Mouse (Mus musculus) liver, embryonic 15.5 days (tissue): Measurements from ENCODE around the gene Spdye4a. TPM values are rescaled to one million over a fixed set of nuclear protein-coding genes. Genes with fewer than 3 reads are reported as not detected.

Experiments
- ATAC-seq: fragments of 200-750 bp; cut with Nextera tagmentation; 2 replicates; pipeline ENCODE4 v1.8.0; 2017; ENCODE audit warnings: moderate number of reproducible peaks, mild to moderate bottlenecking, moderate library complexity; ENCODE audit not compliant: insufficient read depth
- H3K27ac ChIP-seq: fragments of 300-500 bp; sonication (generic); replicated peaks from 2 replicates; pipeline ENCODE4 v1.5.1; 2015; ENCODE audit warnings: mild to moderate bottlenecking, inconsistent platforms
- H3K27me3 ChIP-seq: fragments of 300-500 bp; sonication (generic); 2 replicates; pipeline ENCODE4 v1.6.1; 2015; ENCODE audit warnings: mild to moderate bottlenecking, inconsistent platforms
- H3K36me3 ChIP-seq: fragments of 300-500 bp; sonication (generic); replicated peaks from 2 replicates; pipeline ENCODE4 v1.6.1; 2015; ENCODE audit warnings: moderate library complexity, mild to moderate bottlenecking, inconsistent platforms
- H3K4me1 ChIP-seq: fragments of 300-500 bp; sonication (generic); replicated peaks from 2 replicates; pipeline ENCODE4 v1.6.1; 2015; ENCODE audit warnings: inconsistent platforms
- H3K4me2 ChIP-seq: fragments of 300-500 bp; sonication (generic); 2 replicates; pipeline ENCODE4 v1.6.1; 2015; ENCODE audit warnings: moderate library complexity, mild to moderate bottlenecking, inconsistent platforms
- H3K4me3 ChIP-seq: fragments of 300-500 bp; sonication (generic); replicated peaks from 2 replicates; pipeline ENCODE4 v1.5.1; 2015; ENCODE audit warnings: mild to moderate bottlenecking, inconsistent platforms
- H3K9ac ChIP-seq: fragments of 300-500 bp; sonication (generic); 2 replicates; pipeline ENCODE4 v1.6.1; 2015; ENCODE audit warnings: moderate library complexity, mild to moderate bottlenecking, inconsistent platforms
- H3K9me3 ChIP-seq: fragments of 300-500 bp; sonication (generic); replicated peaks from 2 replicates; pipeline ENCODE4 v1.6.1; 2016; ENCODE audit warnings: inconsistent platforms
- WGBS: fragments of 180-500 bp; shearing (Covaris S2); methylation state at CpG from one replicate; pipeline ENCODE4 v1.1.7; 2015; ENCODE audit warnings: mixed read lengths; ENCODE audit not compliant: insufficient replicate concordance; 5-methylcytosine and 5-hydroxymethylcytosine counted together
- polyA plus RNA-seq: library from polyadenylated mRNA; unstranded; fragments of >200 nt; fragmentation: Nextera tagmentation; extraction: Ambion mirVana; gene quantifications from 2 replicates; pipeline ENCODE4 v1.2.1, GENCODE M21; 2015

The Spdye4a gene
- polyA plus RNA-seq = not detected in 2 replicates

DNA sequence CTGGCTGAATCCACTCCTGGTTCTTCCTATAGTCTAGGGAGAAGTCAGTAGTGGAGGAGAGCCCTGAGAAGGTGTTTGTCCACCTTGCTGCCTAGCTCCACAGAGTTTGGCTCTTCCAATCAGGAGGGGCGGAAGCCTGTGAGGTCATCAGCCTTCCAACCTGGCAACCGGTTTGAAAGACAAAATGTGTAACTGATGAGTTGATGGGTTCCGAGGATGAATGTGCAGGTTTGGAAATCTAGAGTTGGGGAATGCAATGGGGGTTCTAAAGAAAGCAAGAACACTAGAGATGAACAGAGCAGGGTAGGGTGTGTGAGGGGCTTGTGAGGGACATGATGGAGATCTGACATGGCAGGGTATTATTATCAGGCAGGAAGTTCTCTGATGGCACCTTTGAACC, at the start of gene Spdye4a:
TSS of gene Spdye4a (minus strand) at position 101 of the 400 bp plus-strand sequence.
- no peaks in the 10 kb centered on the region for H3K36me3 ChIP-seq
- H3K9ac ChIP-seq = no peak within 1 kb of the TSS
- 58% methylated on average over 3 of the region's 3 CpGs for WGBS
- no peak within 1 kb of the TSS for H3K4me2 ChIP-seq
- no peak within 1 kb of the TSS for H3K4me3 ChIP-seq
- no peaks in the 10 kb centered on the region for H3K4me1 ChIP-seq
- ATAC-seq = no peak
- H3K9me3 ChIP-seq = no peaks in the 10 kb centered on the region
- H3K27ac ChIP-seq = no peak within 1 kb of the TSS
- H3K27me3 ChIP-seq = no peaks in the 10 kb centered on the region

DNA sequence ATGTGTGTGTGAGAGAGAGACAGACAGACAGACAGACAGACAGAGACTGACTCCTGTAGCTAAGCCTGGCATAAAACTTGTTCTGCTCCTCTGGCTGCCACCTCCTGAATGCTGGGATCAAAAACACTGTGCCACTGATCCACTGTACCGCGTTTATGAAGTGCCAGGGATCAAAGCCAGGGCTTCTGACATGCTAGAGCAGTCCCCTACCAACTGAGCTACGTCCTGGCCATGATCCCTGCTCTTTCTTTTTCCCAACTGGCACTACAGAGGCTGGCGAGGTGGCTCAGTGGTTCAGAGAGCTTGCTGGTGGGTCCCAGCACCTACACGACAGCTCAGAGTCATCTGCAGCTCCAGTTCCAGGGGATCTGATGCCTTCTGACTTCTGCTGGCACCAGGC, 49.1 kb upstream of the Spdye4a start:
- Histone ChIP-seq H3K4me2 (no peak overlapping the region), H3K36me3 (no peaks in the 10 kb centered on the region), H3K4me3 (no peak overlapping the region), H3K27me3 (peaks cover 41% of the 10 kb centered on the region), H3K9me3 (no peaks in the 10 kb centered on the region), H3K4me1 (no peaks in the 10 kb centered on the region), H3K27ac (no peak overlapping the region), H3K9ac (no peak overlapping the region)
- no peak for ATAC-seq
- 39% methylated on average over 5 of the region's 5 CpGs for WGBS

DNA sequence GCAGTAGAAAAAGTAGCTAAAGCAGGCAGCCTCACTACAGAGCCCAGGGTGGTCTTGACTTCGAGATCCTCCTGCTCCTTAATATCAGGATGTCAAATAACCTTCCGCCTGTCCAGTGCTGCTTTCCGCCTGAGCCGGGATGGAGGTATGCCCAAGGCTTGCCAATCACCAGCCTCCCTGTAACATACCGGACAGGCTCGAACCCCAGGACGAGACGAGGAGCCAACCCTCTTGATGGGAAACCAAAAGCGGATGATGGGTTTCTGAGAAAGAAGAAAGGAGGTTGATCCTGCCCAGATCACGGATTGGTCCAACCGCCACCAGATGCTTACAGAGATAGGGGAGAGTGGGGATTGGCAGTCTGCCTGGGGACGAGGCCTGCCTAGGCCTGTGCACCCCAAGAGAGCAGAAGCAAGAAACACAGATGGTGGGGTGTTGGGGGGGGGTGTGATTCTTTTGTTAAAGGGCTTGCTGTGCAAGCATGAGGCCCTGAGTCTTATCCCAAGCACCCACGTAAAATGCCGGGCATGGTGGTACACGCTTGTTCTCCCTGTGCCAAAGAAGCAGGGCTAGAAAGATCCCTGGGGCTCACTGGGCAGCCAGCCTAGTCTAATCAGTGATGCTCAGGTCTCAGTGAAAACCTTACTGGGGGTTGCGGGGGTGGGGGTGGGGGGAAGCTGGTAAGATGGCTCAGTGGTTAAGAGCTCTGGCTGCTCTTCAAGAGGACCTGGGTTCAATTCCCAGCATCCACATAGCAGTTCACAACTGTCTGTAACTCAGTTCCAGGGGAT, 46.0 kb upstream of the Spdye4a start:
- no peaks in the 10 kb centered on the region for H3K36me3 ChIP-seq
- peaks cover 7% of the 10 kb centered on the region for H3K4me1 ChIP-seq
- H3K9ac ChIP-seq = no peak overlapping the region
- ATAC-seq = no peak
- no peak overlapping the region for H3K27ac ChIP-seq
- H3K9me3 ChIP-seq = no peaks in the 10 kb centered on the region
- WGBS = 62% methylated on average over 16 of the region's 16 CpGs
- H3K4me3 ChIP-seq = no peak overlapping the region
- H3K27me3 ChIP-seq = peaks cover 43% of the 10 kb centered on the region
- no peak overlapping the region for H3K4me2 ChIP-seq

GRCm38 (mm10) chr5:143272108-143272507, 45.4 kb upstream of the Spdye4a start:
- 52% methylated on average over 3 of the region's 3 CpGs for WGBS
- no peak for ATAC-seq
- peaks cover 36% of the 10 kb centered on the region for H3K27me3 ChIP-seq
- H3K9me3 ChIP-seq = no peaks in the 10 kb centered on the region
- peaks cover 7% of the 10 kb centered on the region for H3K4me1 ChIP-seq
- no peak overlapping the region for H3K4me2 ChIP-seq
- H3K4me3 ChIP-seq = no peak overlapping the region
- no peak overlapping the region for H3K9ac ChIP-seq
- H3K36me3 ChIP-seq = no peaks in the 10 kb centered on the region
- H3K27ac ChIP-seq = no peak overlapping the region

DNA sequence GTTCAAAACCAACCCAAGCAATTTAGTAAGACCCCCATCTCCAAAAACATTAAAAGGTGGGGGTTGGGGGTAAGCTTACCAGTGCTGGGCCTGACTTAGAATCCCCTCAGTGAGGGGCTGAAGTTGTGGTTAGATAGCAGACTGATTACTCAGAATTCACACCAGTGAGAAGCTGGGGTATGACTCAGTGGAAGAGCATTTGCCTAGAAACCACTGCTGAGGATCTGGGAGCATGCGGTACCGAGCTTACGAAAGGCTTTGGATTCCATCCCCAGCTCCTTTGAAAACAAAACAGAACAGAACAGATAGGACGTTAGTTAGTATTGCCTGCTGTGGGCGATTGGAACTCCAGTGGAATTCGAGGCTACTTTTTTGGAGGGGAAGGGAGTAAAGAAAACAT, 45.0 kb upstream of the Spdye4a start:
- H3K27ac ChIP-seq = no peak overlapping the region

DNA sequence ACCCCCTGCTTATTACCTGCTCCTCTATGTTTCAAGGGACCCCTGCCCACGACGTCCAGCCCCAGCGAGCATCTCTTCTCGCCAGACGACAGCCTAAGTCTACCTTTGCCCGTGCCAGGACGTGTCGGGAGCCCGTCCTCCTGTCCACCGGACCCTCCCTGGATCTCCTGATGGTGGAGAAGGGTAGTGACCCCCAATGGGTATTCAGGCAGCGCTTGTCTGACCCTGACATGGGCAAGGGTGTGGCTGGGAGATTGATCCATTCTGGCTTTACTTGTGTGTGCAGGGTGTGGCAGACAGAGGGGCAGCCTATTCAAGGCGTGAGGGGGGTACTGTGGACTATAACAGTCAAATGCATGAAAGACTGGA, 43.4 kb upstream of the Spdye4a start:
- no peaks in the 10 kb centered on the region for H3K9me3 ChIP-seq
- no peaks in the 10 kb centered on the region for H3K36me3 ChIP-seq
- 6% methylated on average over 12 of the region's 12 CpGs for WGBS
- peak overlapping the region; percentile 53; the same call in 1 of the 2 replicates for H3K9ac ChIP-seq
- H3K4me1 ChIP-seq = peaks cover 7% of the 10 kb centered on the region
- peaks cover 18% of the 10 kb centered on the region for H3K27me3 ChIP-seq
- H3K4me3 ChIP-seq = peak overlapping the region; percentile 68
- H3K27ac ChIP-seq = no peak overlapping the region
- H3K4me2 ChIP-seq = peak overlapping the region; percentile 73
- no peak for ATAC-seq

More for the DNA sequence above, 45.0 kb upstream of the Spdye4a start:
- H3K4me2 ChIP-seq = no peak overlapping the region
- no peaks in the 10 kb centered on the region for H3K9me3 ChIP-seq
- 62% methylated on average over 6 of the region's 6 CpGs for WGBS
- no peak for ATAC-seq
- no peak overlapping the region for H3K4me3 ChIP-seq
- H3K27me3 ChIP-seq = peaks cover 32% of the 10 kb centered on the region
- peaks cover 7% of the 10 kb centered on the region for H3K4me1 ChIP-seq
- no peaks in the 10 kb centered on the region for H3K36me3 ChIP-seq
- no peak overlapping the region for H3K9ac ChIP-seq

DNA sequence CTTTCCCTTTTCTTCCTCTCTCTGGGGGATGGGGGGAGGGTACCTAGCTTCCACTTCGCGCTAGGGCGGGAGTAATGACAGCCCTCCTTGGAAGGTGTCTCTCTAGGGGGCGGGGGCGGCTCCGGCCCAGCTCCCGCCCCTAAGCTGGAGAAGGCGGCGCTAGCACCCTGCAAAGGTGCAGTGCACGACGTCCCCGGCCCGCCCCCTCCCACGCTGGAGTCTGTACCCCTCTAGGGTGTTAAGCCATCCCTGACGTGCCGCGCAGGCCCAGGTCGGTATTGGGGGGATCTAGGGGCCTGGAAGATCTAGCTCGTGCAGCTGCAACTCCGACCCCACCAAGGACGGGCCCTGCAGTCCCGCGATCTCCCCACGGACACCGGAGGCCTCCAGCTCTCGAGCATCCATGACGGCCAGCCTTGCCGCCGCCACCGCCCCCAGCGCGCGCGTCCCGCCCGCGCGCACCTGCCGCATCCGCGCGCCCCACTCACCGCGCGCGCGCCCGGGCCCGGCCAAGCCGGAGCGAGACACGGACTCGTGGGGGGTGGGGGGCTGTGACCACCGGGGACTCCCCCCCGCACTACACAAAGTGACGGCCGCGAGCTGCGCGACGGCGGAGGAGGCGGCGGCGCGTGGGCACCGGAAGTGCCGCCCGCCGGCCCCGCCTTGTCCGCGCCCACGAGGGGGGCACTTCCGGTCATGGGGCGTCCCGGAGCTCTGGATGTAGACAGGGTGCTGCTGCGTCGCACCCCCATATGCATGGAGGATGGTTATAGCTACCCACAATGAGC, 42.9 kb upstream of the Spdye4a start, which contains the start of gene Zfp316:
TSS of gene Zfp316 (minus strand) at position 660 of the 788 bp plus-strand sequence.
- WGBS = under 1% methylated on average over 78 of the region's 79 CpGs
- Histone ChIP-seq H3K9ac (peak within 1 kb of the TSS; percentile 53), H3K9me3 (no peaks in the 10 kb centered on the region), H3K36me3 (no peaks in the 10 kb centered on the region), H3K27me3 (peaks cover 18% of the 10 kb centered on the region), H3K4me2 (peak within 1 kb of the TSS; percentile 73), H3K4me3 (peak within 1 kb of the TSS; percentile 68), H3K4me1 (peaks cover 7% of the 10 kb centered on the region), H3K27ac (no peak within 1 kb of the TSS)
- ATAC-seq = peak; percentile 65

GRCm38 (mm10) chr5:143268985-143269362, 42.3 kb upstream of the Spdye4a start:
- Histone ChIP-seq H3K9ac (peak overlapping the region; percentile 53; the same call in 1 of the 2 replicates), H3K36me3 (no peaks in the 10 kb centered on the region), H3K4me1 (peaks cover 7% of the 10 kb centered on the region), H3K4me2 (peak overlapping the region; percentile 73), H3K27me3 (peaks cover 18% of the 10 kb centered on the region), H3K27ac (no peak overlapping the region), H3K9me3 (no peaks in the 10 kb centered on the region), H3K4me3 (peak overlapping the region; percentile 68)
- no peak for ATAC-seq
- 33% methylated on average over 8 of the region's 8 CpGs for WGBS

DNA sequence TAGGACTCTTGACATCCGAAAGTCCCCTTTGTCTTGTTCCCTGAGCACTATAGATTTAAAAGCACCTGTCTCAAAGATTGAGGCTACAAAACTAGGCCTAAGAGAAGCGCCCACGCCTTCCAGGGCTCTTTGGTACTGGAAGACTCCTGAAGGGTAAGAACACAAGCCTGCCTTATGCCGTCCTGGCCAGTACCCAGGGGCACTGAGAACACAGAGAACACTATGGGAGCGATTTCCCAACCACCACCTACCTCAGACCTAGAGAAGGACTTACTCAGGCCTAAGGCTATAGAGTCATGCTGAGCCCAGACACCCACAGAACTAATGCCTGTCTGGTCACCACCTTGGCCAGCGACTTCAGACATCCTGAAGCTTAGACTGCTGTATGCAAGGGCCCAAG, 40.1 kb upstream of the Spdye4a start:
- WGBS = 62% methylated on average over 6 of the region's 6 CpGs
- Histone ChIP-seq H3K9me3 (no peaks in the 10 kb centered on the region), H3K27me3 (peaks cover 18% of the 10 kb centered on the region)

DNA sequence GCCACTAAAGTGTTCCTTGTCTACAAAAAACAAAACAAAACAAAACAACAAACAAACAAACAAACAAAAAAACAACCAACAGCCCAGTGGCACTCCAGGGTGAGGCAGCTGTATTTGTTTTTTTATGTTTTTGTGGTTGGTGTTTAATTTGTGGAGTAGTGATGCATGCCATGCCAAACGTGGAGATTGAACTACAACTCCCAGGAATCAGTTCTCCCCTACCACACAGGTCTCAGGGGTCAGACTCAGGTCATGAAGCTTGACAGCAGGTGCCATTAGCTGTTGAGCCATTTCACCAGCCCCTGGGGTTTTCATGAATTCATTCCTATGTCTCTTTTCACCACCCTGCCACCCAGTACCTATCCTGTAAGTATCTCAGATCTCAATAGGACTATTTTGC, 38.7 kb upstream of the Spdye4a start:
- H3K27ac ChIP-seq = no peak overlapping the region
- H3K27me3 ChIP-seq = peaks cover 15% of the 10 kb centered on the region
- no peak for ATAC-seq
- H3K4me1 ChIP-seq = peaks cover 5% of the 10 kb centered on the region
- no peaks in the 10 kb centered on the region for H3K9me3 ChIP-seq
- H3K9ac ChIP-seq = no peak overlapping the region
- no peak overlapping the region for H3K4me2 ChIP-seq
- no peak overlapping the region for H3K4me3 ChIP-seq
- WGBS = 14% methylated on average over 1 of the region's 1 CpGs
- no peaks in the 10 kb centered on the region for H3K36me3 ChIP-seq

More for the DNA sequence above, 40.1 kb upstream of the Spdye4a start:
- Histone ChIP-seq H3K36me3 (no peaks in the 10 kb centered on the region), H3K27ac (no peak overlapping the region), H3K4me1 (peaks cover 7% of the 10 kb centered on the region), H3K9ac (no peak overlapping the region), H3K4me3 (no peak overlapping the region), H3K4me2 (no peak overlapping the region)
- no peak for ATAC-seq

DNA sequence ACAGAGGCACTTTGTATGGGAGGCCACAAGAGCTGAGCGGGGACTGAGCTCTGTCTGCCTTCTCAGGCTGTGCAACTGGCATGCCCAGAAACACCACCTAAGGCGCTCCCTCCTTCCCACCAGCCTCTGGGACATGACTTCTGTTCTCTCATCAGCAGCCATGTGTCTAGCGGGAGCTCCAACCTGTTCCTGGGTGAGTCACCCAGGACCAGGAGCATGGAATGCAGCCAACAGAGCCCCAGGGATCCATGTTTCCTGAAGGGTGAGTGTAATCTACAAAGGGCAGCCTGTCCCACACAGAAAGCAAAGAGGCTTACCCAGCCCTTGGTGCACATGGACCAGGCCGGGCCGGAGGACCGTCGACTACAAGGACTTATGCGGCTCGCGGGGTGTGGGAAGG, 38.0 kb upstream of the Spdye4a start:
- Histone ChIP-seq H3K9me3 (no peaks in the 10 kb centered on the region), H3K4me3 (no peak overlapping the region), H3K9ac (no peak overlapping the region), H3K4me1 (no peaks in the 10 kb centered on the region; the same call in 1 of the 2 replicates), H3K36me3 (no peaks in the 10 kb centered on the region), H3K27me3 (peaks cover 10% of the 10 kb centered on the region; the same call in 1 of the 2 replicates), H3K27ac (no peak overlapping the region), H3K4me2 (no peak overlapping the region)
- WGBS = 76% methylated on average over 10 of the region's 10 CpGs
- no peak for ATAC-seq
